ENCODE assay signal across 29 mouse cellular contexts in genomic region chr11:56269915-56270493, GRCm38 (mm10).
A peak's percentile ranks its signal among the peaks of the same experiment; 100 is the strongest.
DNase-seq lines count a peak whose midpoint lies in the region; ATAC-seq and TF ChIP-seq lines count a peak whose summit lies in the region.
"Had no signal": no experiment of that assay in that cellular context is flagged by ENCODE, and none has a peak within 500 bp of the region (broad histone marks: within the 10 kb centered on the region; RNA-seq: fewer than 3 reads in every experiment).

No protein-coding gene starts in this region.

- no peaks in the 10 kb centered on the region for H3K36me3 ChIP-seq in stomach, postnatal 0 days (ENCODE audit: control insufficient read depth, insufficient read depth, low read length)
- H3K36me3 ChIP-seq: embryonic facial prominence, embryonic 12.5 days; G1E; heart, embryonic 12.5 days; hindbrain, embryonic 13.5 days; limb, embryonic 10.5 days; liver, embryonic 15.5 days; midbrain, embryonic 15.5 days; neural tube, embryonic 12.5 days had no signal

- peak; percentile 54 for ATAC-seq in stomach, postnatal 0 days (ENCODE audit: low FRiP score, low TSS enrichment)
- no peak for ATAC-seq in cerebellum, adult (ENCODE audit: insufficient number of reproducible peaks, low FRiP score, low TSS enrichment)
- ATAC-seq: activated CD4-positive, CD25-positive, alpha-beta regulatory T cell, adult 4 months; forebrain, embryonic 13.5 days; midbrain, embryonic 15.5 days had no signal

- no peaks in the 10 kb centered on the region for H3K4me1 ChIP-seq in stomach, postnatal 0 days (replicated peaks; ENCODE audit: control insufficient read depth, insufficient read depth)
- H3K4me1 ChIP-seq: embryonic facial prominence, embryonic 12.5 days; forebrain, embryonic 13.5 days; hindbrain, embryonic 13.5 days; liver, embryonic 15.5 days; megakaryocyte, embryonic 14.5 days; midbrain, embryonic 15.5 days; neural tube, embryonic 12.5 days had no signal

- no peak for TF ChIP-seq EP300 in stomach, postnatal 0 days (optimal IDR thresholded peaks at IDR 0.05)

- DNase-seq in adrenal gland, adult 8-10 months: peak; percentile 43
- no peak for DNase-seq in adrenal gland, postnatal 25 days
- peak; percentile 40 for DNase-seq in lung, postnatal 25 days (ENCODE audit: low spot score)
- DNase-seq in lung, postnatal 10 days: no peak
- peak; percentile 12 for DNase-seq in adipocyte (ENCODE audit: low spot score)
- DNase-seq in stomach, postnatal 0 days (ENCODE audit: low spot score): no peak
- DNase-seq in kidney, postnatal 14 days: no peak
- DNase-seq: cerebellum, adult 9-10 months; gastrocnemius, postnatal 10 days; kidney, adult 11 months; liver; retina, postnatal 1 day; right cerebral cortex, postnatal 25 days; thymus, adult 2 months; thymus, postnatal 4 days had no signal

- no peak overlapping the region for H3K4me2 ChIP-seq in stomach, postnatal 0 days (replicated peaks; ENCODE audit: low read depth)
- H3K4me2 ChIP-seq: embryonic facial prominence, embryonic 12.5 days; forebrain, embryonic 13.5 days; heart, embryonic 12.5 days; hindbrain, embryonic 13.5 days; liver, embryonic 15.5 days; midbrain, embryonic 15.5 days; neural tube, embryonic 12.5 days had no signal

- 30% methylated on average over 3 of the region's 3 CpGs for WGBS in stomach, postnatal 0 days

- H3K27ac ChIP-seq in stomach, postnatal 0 days (replicated peaks): no peak overlapping the region
- H3K27ac ChIP-seq: embryonic facial prominence, embryonic 12.5 days; forebrain, embryonic 13.5 days; hindbrain, embryonic 13.5 days; limb, embryonic 10.5 days; liver, embryonic 15.5 days; midbrain, embryonic 15.5 days; neural tube, embryonic 12.5 days had no signal

- H3K27me3 ChIP-seq in stomach, postnatal 0 days (ENCODE audit: control insufficient read depth, insufficient read depth, low read length): no peaks in the 10 kb centered on the region
- H3K27me3 ChIP-seq: CH12.LX; embryonic facial prominence, embryonic 12.5 days; forebrain, embryonic 13.5 days; heart, embryonic 12.5 days; hindbrain, embryonic 13.5 days; liver, embryonic 15.5 days; megakaryocyte, embryonic 14.5 days; midbrain, embryonic 15.5 days; neural tube, embryonic 12.5 days had no signal

- H3K4me3 ChIP-seq in stomach, postnatal 0 days (ENCODE audit: low read depth, low read length): no peak overlapping the region
- H3K4me3 ChIP-seq: embryonic facial prominence, embryonic 12.5 days; erythroblast, embryonic 14.5 days; forebrain, embryonic 13.5 days; heart, embryonic 12.5 days; hindbrain, embryonic 13.5 days; limb, embryonic 10.5 days; liver, embryonic 15.5 days; megakaryocyte, embryonic 14.5 days; midbrain, embryonic 15.5 days; neural tube, embryonic 12.5 days had no signal

- TF ChIP-seq CTCF in stomach, postnatal 0 days (IDR thresholded peaks at IDR 0.05; ENCODE audit: low read depth): no peak

- H3K9me3 ChIP-seq in stomach, postnatal 0 days (ENCODE audit: control insufficient read depth, low read length): no peaks in the 10 kb centered on the region
- H3K9me3 ChIP-seq: embryonic facial prominence, embryonic 12.5 days; forebrain, embryonic 13.5 days; heart, embryonic 12.5 days; hindbrain, embryonic 13.5 days; limb, embryonic 10.5 days; liver, embryonic 15.5 days; midbrain, embryonic 15.5 days; neural tube, embryonic 12.5 days had no signal

- H3K9ac ChIP-seq in stomach, postnatal 0 days (ENCODE audit: low read length): no peak overlapping the region
- H3K9ac ChIP-seq: embryonic facial prominence, embryonic 12.5 days; forebrain, embryonic 13.5 days; heart, embryonic 12.5 days; hindbrain, embryonic 13.5 days; liver, embryonic 15.5 days; midbrain, embryonic 15.5 days; neural tube, embryonic 12.5 days had no signal

Comparison
In these comparisons a context has a peak if more than half of its experiments do, and no peak if none do; other contexts are left out.
1. DNase-seq: peak in adrenal gland, adult 8-10 months (single experiment), lung, postnatal 25 days (single experiment) and adipocyte (single experiment); none in adrenal gland, postnatal 25 days (single experiment), lung, postnatal 10 days (single experiment), stomach, postnatal 0 days (single experiment) and kidney, postnatal 14 days (single experiment).